Mouse (Mus musculus) stomach, postnatal 0 days (tissue): ENCODE measurements at regions not wholly inside any gene's neighbourhood (a gene's known extent, or its start where the extent isn't known, plus 50 kb on each side); places are given as distances from the start of the nearest gene placed in this dataset.
A peak's percentile ranks its signal among the peaks of the same experiment; 100 is the strongest.

Experiments
- ATAC-seq: fragments of 200-750 bp; cut with Nextera tagmentation; 2 replicates; pipeline ENCODE4 v1.8.0; 2017; ENCODE audit not compliant: low FRiP score, low TSS enrichment
- DNase-seq: peaks from one replicate; pipeline ENCODE4 v3.0.0-alpha.2; 2016; ENCODE audit warnings: low spot score
- H3K27ac ChIP-seq: fragments of 300-500 bp; sonication (generic); replicated peaks from 2 replicates; pipeline ENCODE4 v1.5.1; 2014; ENCODE audit warnings: mild to moderate bottlenecking, control low read depth
- H3K27me3 ChIP-seq: fragments of 300-500 bp; sonication (generic); 2 replicates; pipeline ENCODE4 v1.6.1; 2014; ENCODE audit warnings: low read length; ENCODE audit not compliant: control insufficient read depth, insufficient read depth
- H3K36me3 ChIP-seq: fragments of 300-500 bp; sonication (generic); 2 replicates; pipeline ENCODE4 v1.6.1; 2014; ENCODE audit warnings: low read length, mixed read lengths; ENCODE audit not compliant: control insufficient read depth, insufficient read depth
- H3K4me1 ChIP-seq: fragments of 300-500 bp; sonication (generic); replicated peaks from 2 replicates; pipeline ENCODE4 v1.6.1; 2014; ENCODE audit warnings: antibody characterized with exemption; ENCODE audit not compliant: control insufficient read depth, insufficient read depth
- H3K4me2 ChIP-seq: fragments of 300-500 bp; sonication (generic); replicated peaks from 2 replicates; pipeline ENCODE4 v1.6.1; 2014; ENCODE audit warnings: low read depth, mild to moderate bottlenecking, control low read depth, moderate library complexity
- H3K4me3 ChIP-seq: fragments of 300-500 bp; sonication (generic); 2 replicates; pipeline ENCODE4 v1.5.1; 2014; ENCODE audit warnings: low read depth, low read length, control low read depth
- H3K9ac ChIP-seq: fragments of 300-500 bp; sonication (generic); 2 replicates; pipeline ENCODE4 v1.6.1; 2014; ENCODE audit warnings: mild to moderate bottlenecking, low read length, control low read depth, mixed read lengths
- H3K9me3 ChIP-seq: fragments of 300-500 bp; sonication (generic); 2 replicates; pipeline ENCODE4 v1.6.1; 2016; ENCODE audit warnings: low read length; ENCODE audit not compliant: control insufficient read depth
- CTCF ChIP-seq: IDR thresholded peaks from 2 replicates; pipeline ENCODE4 v1.5.1; 2016; ENCODE audit warnings: antibody characterized with exemption, low read depth, mild to moderate bottlenecking, moderate library complexity
- EP300 ChIP-seq: optimal IDR thresholded peaks from 2 replicates; pipeline ENCODE3; 2016; ENCODE audit warnings: antibody characterized with exemption
- WGBS: fragments of 180-500 bp; shearing (Covaris S2); extraction: QIAGEN DNeasy Blood & Tissue Kit; methylation state at CpG from one replicate; pipeline ENCODE4 v1.1.7; 2014; 5-methylcytosine and 5-hydroxymethylcytosine counted together

DNA sequence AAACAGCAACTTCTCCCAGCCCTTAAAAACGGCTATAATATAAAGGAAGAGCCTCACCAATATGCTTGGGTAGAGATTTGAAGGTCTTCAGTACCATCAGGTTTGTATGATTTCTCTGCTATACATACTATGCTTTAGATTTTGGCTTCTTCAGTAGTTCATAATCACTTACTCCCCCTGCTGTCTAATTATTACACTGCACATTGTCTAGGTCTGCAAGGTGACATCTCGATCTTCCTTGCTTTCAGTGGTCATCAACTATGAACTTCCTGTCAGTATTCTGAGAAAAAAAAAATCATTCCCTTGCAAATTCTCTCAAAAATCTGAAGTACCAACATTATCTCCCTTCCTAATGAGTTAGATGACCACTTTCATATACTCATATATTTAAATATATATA lies 225.4 kb upstream of the Galnt5 start:
- TF ChIP-seq EP300: no peak
- TF ChIP-seq CTCF: peak; percentile 60
- no peak for DNase-seq
- Histone ChIP-seq H3K4me1 (no peaks in the 10 kb centered on the region), H3K4me2 (no peak overlapping the region), H3K36me3 (no peaks in the 10 kb centered on the region), H3K27ac (no peak overlapping the region), H3K27me3 (no peaks in the 10 kb centered on the region), H3K9ac (no peak overlapping the region), H3K4me3 (no peak overlapping the region), H3K9me3 (no peaks in the 10 kb centered on the region)
- 73% methylated on average over 2 of the region's 2 CpGs for WGBS
- ATAC-seq: no peak

DNA sequence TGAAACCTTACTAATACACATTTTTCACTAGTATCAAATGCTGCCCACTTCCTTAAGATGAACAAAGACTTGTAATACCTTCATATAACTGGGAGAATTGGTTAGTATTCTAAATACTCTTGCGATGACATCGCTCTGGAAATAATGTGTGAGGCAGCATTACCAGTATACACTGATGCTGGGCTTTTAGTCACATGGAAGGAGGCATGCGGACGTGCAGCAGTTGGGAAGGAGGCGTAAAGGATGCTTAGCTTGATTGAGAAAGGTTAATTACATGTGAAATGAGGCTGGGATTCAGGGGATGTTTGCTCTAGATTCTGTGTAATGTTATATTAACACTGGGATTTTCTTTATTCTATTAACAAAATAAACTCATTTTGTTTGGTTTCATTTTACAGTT lies 221.5 kb upstream of the Galnt5 start:
- WGBS: 84% methylated on average over 5 of the region's 5 CpGs
- no peak overlapping the region for H3K9ac ChIP-seq
- no peaks in the 10 kb centered on the region for H3K9me3 ChIP-seq
- ATAC-seq (no peak), DNase-seq (no peak)
- TF ChIP-seq CTCF (no peak), EP300 (no peak)
- H3K4me2 ChIP-seq: no peak overlapping the region
- H3K27ac ChIP-seq: no peak overlapping the region
- no peak overlapping the region for H3K4me3 ChIP-seq
- no peaks in the 10 kb centered on the region for H3K27me3 ChIP-seq
- H3K36me3 ChIP-seq: no peaks in the 10 kb centered on the region
- H3K4me1 ChIP-seq: no peaks in the 10 kb centered on the region

DNA sequence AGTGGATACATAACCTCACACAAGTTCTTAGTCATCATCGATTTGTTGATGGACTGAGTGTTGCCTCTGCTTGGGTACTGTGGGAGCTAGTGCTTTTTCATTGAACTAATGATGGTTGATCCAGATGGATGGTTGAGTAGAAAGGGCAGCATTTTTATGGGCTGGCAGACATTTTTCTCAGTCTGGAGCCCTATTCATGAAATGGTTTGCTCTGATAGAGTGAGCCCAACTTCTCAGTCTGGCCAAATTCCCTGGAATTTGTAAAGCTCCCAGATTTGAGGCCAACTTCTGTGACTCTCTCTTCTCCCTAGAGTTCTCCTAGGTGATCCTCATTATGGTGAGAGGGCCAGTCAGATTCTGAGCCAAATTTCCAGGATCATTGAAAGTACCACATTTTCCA lies 216.8 kb upstream of the Galnt5 start:
- DNase-seq: no peak
- no peak overlapping the region for H3K27ac ChIP-seq
- H3K36me3 ChIP-seq: no peaks in the 10 kb centered on the region
- TF ChIP-seq CTCF: no peak
- no peaks in the 10 kb centered on the region for H3K9me3 ChIP-seq
- H3K4me2 ChIP-seq: no peak overlapping the region
- no peak overlapping the region for H3K4me3 ChIP-seq
- no peaks in the 10 kb centered on the region for H3K27me3 ChIP-seq
- WGBS: 95% methylated on average over 1 of the region's 1 CpGs
- no peak overlapping the region for H3K9ac ChIP-seq
- H3K4me1 ChIP-seq: no peaks in the 10 kb centered on the region
- no peak for ATAC-seq

DNA sequence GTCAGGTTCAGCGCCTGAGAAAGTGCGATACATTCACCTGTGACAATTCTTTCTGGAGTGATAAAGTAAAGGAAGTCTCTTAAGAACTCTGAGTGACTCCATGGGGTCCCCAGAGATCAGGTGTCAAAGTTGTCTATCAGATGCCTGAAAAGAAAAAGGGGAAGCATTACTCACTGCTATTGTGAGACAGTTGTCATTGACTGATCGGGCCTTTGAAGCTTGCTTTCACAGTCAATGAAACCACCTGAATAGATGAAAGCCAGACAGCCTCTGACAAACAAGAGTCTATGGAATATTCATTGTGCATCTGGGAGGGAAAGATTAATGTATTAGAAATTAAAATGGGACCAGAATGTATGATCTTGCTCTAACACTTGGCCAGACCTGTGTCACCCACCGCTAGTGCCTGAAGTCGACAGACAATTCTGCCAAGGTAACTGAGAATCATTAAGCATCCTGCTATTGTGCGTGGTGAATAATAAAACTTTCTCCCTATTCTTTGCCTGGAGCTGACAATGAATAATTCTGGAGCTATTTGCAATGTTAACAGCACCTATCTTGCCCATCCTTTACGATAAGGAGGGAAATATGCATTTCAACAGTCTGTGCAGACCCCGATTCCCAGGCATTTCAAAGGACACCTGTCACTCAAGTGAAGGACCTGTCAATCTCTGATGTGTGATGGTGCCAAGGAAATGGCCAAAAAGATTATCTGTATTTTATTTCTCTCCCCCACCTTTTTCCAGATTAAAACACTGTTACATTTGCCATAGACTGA lies 204.0 kb upstream of the Galnt5 start:
- WGBS: 61% methylated on average over 8 of the region's 8 CpGs
- no peaks in the 10 kb centered on the region for H3K27me3 ChIP-seq
- DNase-seq (no peak), ATAC-seq (no peak)
- H3K36me3 ChIP-seq: no peaks in the 10 kb centered on the region
- no peak for TF ChIP-seq EP300
- no peak for TF ChIP-seq CTCF
- H3K4me1 ChIP-seq: no peaks in the 10 kb centered on the region
- no peak overlapping the region for H3K27ac ChIP-seq
- H3K9me3 ChIP-seq: no peaks in the 10 kb centered on the region
- H3K9ac ChIP-seq: no peak overlapping the region
- H3K4me3 ChIP-seq: no peak overlapping the region
- no peak overlapping the region for H3K4me2 ChIP-seq

DNA sequence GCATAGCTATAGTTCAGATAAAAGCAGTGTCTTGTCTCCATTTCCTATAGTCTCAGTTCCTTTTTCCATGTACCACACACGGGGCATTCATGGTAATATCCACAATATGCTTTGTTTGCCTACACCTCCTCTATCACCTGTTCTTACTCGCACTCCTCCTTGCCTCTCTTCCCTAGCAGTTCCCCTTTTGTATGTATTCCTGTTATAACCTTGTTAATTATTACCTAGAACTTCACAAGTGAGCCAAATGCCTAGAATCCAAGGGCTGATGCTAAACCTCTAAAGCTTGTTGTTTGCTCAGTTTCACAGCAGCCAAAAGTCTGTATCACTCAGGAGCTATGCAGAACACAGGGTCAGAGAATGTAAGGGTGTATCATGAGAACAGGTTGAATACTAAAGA lies 198.4 kb upstream of the Galnt5 start:
- H3K9ac ChIP-seq: no peak overlapping the region
- H3K27me3 ChIP-seq: no peaks in the 10 kb centered on the region
- no peak overlapping the region for H3K4me2 ChIP-seq
- ATAC-seq (no peak), DNase-seq (no peak)
- no peaks in the 10 kb centered on the region for H3K36me3 ChIP-seq
- no peak for TF ChIP-seq EP300
- no peak for TF ChIP-seq CTCF
- 49% methylated on average over 2 of the region's 2 CpGs for WGBS
- H3K4me3 ChIP-seq: no peak overlapping the region
- H3K9me3 ChIP-seq: no peaks in the 10 kb centered on the region
- no peaks in the 10 kb centered on the region for H3K4me1 ChIP-seq
- H3K27ac ChIP-seq: no peak overlapping the region

DNA sequence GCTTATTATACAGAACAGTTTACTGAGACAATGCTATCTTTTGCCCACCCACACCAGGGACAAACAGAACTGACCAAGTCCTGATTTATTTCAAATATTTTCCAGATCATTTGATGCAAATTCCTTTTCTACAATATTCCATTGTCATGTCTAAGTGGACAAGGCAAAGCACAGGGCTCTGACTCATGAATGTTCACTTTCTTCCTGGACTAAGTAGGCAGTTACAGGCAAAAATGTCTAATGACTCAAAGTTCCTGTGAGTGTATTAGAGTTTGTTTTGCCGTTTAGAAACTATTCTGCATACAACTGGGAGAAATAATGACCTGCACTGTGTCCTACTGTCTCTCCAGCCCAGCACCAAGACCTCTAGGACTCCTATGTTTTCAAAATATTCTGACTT lies 189.8 kb upstream of the Galnt5 start:
- Histone ChIP-seq H3K36me3 (no peaks in the 10 kb centered on the region), H3K4me2 (no peak overlapping the region), H3K27ac (no peak overlapping the region), H3K9ac (no peak overlapping the region), H3K9me3 (no peaks in the 10 kb centered on the region), H3K27me3 (no peaks in the 10 kb centered on the region), H3K4me1 (no peaks in the 10 kb centered on the region), H3K4me3 (no peak overlapping the region)
- DNase-seq (no peak), ATAC-seq (no peak)
- WGBS: 55% methylated on average over 1 of the region's 1 CpGs
- TF ChIP-seq CTCF (no peak), EP300 (no peak)
